Mouse (Mus musculus): Measurements from ENCODE around the gene Nfs1.
"Not testable (repeated sequence)": the region's sequence is repeated elsewhere in the genome, so short reads cannot be mapped to it uniquely, and the experiment has no call there.

Gene Nfs1

DNA sequence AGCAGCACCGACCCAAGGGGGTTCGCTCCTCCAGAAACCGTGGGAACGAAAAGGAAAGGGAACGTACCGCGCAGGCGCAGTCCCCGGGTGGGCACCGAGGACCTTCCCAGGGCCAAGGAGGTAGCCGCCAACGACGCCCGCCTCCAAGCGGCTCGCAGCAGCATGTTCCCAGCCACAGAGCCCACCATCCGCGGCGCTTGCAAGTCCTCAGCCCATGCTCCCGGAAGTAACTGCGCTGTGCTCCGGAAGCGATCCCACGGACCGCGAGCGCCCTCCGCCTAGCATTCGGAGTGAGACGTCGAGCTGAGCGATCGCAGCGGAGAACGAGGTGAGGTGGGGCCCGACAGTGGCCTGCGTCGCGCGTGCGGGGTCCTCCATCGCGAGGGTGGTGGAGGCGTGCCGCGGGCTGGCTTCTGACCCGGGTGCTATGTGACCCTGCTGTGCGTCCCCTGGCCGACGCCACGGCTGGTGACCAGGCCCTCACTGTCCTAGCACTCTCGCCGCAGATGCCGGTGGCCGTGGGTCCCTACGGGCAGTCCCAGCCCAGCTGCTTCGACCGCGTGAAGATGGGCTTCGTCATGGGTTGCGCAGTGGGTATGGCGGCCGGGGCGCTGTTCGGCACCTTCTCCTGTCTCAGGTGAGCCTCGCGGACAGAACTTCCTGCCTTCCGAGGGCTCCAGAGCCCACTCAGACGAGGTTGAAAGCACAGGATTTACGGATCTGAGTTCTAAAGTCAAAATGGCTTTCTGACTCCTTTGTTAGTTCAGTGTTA is at the start of gene Nfs1, which contains the start of gene Romo1:
Nfs1 (minus strand) TSS at position 234 of the 772 bp plus-strand sequence.
Romo1 (plus strand) TSS at position 87 of the 772 bp plus-strand sequence.
- peak; percentile 91 for DNase-seq (ENCODE audit: low spot score)

- no peak for DNase-seq (ENCODE audit: low spot score)
Observed at GRCm38 (mm10) chr2:156193066-156193862, 49.3 kb upstream of the Nfs1 start.

DNA sequence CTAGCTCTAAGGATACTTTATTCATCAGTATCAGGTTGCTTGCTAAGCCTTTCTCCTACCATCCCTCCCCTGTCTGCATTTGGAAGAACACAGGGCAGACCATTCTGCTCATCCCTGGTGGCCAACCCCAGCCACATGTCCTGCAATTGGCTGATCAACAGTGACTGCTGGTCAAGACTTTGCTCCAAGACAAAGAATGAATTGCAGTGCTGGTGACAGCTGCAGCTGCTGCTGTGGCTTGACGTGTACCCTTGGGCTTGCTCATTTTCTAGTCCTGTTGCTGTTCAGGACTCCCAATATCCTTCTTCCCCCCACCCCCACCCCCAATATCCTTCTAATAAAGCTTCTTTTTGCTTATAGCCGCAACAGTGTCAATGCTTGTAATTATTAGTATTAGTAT is 48.1 kb upstream of the Nfs1 start:
- DNase-seq (ENCODE audit: low spot score), result no peak

GRCm38 (mm10) chr2:156191540-156191939 is 47.6 kb upstream of the Nfs1 start:
- no peak for DNase-seq (ENCODE audit: low spot score)

GRCm38 (mm10) chr2:156190004-156190896 is 46.3 kb upstream of the Nfs1 start:
- no peak for DNase-seq (ENCODE audit: low spot score)

DNA sequence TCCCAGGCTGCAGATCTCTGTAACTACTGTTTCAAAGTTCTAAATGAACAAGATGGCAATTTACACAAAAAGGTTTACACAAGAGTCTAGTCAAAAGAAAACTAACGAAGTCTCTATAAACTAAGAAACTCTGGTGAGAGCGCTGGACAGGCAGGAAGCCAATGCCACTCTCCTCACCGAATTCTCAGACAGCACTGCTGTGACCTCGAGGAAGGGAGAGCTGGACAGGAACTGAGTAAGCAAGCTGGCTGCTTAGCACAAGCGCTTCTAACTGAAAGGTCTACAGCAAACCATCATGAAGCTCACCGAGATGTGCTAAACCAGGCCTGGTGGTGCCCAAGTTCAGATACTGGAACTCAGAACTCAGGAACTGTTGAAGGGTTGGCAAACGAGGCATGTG is 45.3 kb upstream of the Nfs1 start:
- DNase-seq (ENCODE audit: low spot score), result not testable (repeated sequence)

DNA sequence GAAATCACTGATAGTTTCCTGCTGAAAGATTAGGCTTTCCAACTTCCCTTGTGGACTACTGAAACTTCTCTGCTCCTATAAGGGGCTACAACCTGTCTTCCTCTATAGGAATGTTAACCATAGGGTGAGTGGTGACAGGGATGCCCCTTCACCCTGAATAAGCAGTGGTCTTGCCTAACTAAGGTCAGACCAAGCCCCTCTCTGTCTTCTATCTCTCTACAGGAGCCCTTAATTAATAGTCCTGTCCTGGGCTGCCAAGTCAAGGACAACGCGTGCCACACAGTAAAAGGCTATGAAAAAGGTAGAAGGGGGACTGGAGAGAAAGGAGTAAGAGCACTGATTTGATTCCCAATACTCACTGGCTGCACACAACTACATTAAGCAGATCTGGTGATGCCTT is 37.6 kb upstream of the Nfs1 start:
- DNase-seq (ENCODE audit: low spot score), result no peak

DNA sequence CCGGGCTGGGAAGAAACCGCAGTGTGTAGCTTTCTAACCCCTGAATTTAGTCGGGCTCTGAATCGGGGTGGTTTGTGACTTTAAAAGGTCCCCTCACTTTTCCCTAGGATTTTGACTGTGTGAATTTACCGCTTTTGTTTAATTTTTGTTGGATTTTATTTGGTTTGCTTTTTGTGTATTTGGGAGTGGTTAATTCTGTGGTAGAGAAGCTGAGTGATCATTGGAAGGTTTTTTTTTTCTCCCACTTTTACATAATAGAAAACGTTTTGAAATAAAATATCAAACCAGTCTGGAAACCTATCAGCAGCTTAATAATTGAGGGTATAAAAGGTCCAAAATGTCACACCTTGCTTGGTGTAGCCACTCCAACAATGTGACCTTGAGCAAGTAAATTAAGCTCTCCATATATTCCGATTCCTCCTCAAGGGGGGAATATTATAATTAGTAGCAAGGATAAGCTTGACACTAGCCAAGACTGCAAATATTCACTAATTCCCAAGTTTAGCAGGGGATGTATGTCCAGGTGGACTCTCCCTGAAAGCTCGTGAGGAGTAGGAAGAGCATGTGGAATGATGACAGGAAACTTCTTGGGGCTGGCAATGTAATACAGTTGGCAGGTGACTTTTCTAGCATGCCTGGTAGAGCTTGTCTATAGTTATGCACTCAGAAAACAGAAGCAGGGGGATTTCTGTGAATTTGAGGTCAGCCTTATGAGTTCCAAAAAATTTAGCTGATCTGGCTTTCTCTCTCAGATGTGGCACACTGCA is 37.0 kb upstream of the Nfs1 start:
- DNase-seq (ENCODE audit: low spot score), result no peak

GRCm38 (mm10) chr2:156180094-156180821 is 36.3 kb upstream of the Nfs1 start, which contains the start of gene Rbm39:
Gene Rbm39 (minus strand): TSS chr2:156180238.
- peak; percentile 100 for DNase-seq (ENCODE audit: low spot score)

- no peak for DNase-seq (ENCODE audit: low spot score)
Observed at GRCm38 (mm10) chr2:156179796-156180093, 35.8 kb upstream of the Nfs1 start.

DNA sequence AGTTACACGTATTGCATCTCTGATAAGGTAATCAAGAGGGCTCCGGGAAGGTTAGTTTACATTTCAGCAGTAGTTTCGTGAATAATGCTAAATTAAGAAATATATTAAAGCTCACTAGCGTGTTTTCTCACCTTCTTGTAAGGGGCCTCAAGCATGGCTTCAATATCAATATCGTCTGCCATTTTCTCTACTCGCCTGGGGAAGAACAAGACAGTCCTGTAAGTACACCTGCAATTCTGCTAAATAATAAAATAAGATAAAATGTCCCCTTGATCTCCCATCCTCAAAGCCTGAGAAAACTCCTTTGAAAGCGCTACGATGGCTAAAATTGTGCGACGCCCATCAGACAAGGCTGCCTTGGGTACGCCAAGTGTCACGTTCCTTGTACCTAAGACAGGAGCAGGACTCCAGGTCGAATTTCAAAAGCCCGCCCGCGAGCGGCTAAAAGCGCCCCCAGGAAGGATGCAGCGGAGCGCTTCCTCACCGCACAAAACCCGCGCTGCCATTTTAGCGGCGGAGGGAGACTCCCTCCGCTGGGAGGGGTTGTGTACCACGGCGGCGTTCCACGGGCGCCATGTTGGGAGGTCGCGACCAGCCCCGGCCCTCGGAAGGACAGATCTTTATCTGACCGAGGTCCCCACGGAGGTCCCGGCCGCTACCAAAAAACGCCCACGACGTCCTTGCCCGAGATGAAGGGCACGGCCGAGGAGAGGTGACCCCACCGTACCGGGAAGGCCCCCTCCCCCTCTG is 35.2 kb upstream of the Nfs1 start:
- peak; percentile 76 for DNase-seq (ENCODE audit: low spot score)

GRCm38 (mm10) chr2:156177651-156178050 is 33.7 kb upstream of the Nfs1 start:
- DNase-seq (ENCODE audit: low spot score), result no peak

DNA sequence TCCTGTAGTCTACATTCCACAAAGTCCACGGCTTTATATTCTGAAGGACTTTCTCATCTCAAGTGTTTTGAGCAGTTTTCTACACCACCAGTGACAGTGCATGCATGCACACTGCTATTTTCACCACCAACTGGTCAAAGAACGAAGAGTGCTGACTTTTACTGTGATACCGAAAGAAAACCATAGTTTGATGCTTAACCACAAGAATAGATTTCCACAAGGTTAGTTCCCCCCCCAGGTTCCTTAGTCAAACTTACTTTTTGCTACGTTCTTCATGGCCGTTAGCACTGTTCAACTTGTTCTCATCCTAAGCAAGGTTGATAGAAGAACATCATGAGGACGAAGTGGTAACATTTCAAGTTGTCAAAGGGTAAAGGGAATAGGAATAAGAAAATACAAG is 33.1 kb upstream of the Nfs1 start:
- no peak for DNase-seq (ENCODE audit: low spot score)

GRCm38 (mm10) chr2:156166557-156166956 is 22.6 kb upstream of the Nfs1 start:
- no peak for DNase-seq (ENCODE audit: low spot score)

DNA sequence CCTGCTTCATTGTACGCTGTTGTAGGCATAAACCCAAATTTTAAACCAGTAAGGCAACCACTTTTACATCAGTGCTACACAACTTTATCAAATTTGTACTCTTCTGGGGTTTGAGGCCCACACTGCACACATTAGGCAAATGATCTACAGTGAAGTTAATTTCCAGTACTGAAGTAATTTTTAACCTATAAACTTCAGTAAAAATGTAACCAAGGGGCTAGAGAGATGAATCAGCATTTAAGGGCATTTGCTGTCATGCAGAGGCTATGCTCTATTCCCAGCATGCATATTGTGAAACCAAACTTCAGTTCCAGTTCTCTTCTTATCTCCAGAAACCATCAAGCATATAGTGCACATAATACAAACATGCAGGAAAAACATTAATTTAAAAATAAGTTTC is 21.5 kb upstream of the Nfs1 start:
- no peak for DNase-seq (ENCODE audit: low spot score)

DNA sequence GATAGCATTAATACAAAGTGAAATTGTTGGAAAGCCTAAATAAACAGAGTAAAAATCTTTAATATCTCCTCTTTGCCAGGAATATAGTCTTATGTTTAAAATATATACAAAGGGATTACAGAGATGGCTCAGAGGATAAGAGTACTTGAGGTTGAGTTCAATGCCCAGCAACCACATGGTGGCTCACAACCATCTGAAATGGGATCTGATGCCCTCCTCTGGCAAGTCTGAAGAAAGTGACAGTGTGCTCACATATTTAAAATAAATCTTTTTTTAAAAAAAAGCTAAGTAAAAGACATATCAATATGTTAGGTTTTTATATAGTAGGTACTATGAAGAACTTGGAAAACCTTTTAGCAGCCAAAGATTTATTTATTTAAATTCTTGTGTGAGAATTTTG is 7.6 kb upstream of the Nfs1 start:
- no peak for DNase-seq (ENCODE audit: low spot score)

DNA sequence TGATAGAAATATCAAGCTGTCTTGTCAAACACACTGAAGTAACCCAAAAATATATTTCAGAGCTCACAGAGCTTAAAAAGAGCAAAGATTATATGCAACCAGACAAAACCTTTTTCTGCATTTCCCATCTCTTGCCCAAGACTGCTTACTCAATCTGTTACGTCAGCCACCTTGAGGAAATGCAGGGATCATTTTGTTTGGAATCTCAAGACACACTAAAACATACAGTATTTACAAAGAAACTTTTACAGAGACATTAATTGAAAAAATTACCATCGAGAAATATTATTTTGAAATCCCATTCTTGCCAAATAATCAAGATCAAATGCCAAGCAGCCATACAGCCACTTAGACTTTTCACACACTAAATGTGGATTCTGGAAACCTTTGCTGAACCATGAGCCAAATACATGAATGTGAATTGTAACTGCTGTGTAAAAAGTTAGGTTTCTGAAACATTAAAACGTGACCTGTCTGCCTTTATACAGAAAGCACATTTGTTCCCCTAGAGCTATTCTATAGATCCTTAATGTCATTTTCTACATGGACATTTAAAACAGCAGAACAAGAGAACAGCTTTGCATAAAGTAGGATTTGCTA is 3.4 kb upstream of the Nfs1 start:
- no peak for DNase-seq (ENCODE audit: low spot score)

DNA sequence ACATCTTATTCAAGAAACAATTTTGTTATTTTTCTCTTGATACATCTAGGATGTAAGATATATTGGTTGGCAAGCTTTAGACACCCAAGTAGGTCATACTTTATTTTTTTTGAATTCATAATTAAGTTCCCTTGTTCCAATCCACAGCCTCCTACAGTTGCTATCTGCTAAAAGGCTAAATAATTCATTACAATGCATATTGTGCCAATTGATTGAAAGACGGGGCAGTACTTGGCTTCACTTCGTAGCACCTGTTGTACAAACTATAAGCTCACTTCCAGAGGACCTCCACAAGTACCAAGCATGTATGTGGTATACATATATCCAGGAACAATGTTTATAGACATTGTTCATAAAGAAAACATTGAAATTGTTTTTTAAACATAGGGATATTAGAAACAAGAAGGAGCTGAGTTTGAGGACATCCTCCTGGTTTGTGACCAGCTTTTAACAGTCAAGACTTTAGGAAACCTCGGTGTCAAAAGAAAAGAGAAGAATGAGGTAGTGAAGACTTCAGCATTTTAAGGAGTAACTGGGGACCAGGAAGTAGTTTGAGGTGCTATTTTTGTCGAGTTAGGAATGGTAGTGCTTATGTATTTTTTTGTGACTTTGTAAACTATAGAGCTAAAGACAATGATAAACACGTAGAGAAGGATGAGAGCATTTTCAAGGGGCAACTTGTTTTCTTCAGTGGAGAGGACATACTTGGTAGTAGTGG is 2.4 kb upstream of the Nfs1 start:
- no peak for DNase-seq (ENCODE audit: low spot score)

- DNase-seq (ENCODE audit: low spot score), result no peak
Observed at GRCm38 (mm10) chr2:156145486-156146130, 1.6 kb upstream of the Nfs1 start.
